Mouse (Mus musculus) liver, adult (tissue): ENCODE results near the gene Marc1.

Source experiments
- GATA4 ChIP-seq: IDR thresholded peaks from 2 replicates; pipeline ENCODE4 v1.6.1; 2014; ENCODE audit warnings: mild to moderate bottlenecking, low read length; ENCODE audit not compliant: insufficient replicate concordance

Marc1 gene

DNA sequence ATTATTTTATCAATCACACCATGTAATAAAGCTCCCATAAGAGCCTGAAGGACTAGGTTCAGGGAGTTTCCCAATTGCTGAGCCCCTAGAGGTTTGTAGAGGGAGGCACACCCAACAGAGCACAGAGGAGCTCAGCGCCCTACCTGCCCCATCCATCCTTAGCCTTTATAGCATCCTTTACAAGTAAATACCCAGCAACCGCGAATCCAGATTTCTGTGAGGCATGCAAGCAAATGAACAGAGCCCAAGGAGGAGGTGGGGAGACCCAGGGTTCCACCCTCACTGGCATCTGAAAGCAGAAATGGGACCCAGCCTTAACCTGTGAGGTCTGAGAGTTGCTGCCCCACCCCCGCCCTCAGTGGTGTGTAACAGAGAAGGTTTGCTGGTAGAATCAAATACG, 25.2 kb upstream of the Marc1 start:
- TF ChIP-seq GATA4: no peak

DNA sequence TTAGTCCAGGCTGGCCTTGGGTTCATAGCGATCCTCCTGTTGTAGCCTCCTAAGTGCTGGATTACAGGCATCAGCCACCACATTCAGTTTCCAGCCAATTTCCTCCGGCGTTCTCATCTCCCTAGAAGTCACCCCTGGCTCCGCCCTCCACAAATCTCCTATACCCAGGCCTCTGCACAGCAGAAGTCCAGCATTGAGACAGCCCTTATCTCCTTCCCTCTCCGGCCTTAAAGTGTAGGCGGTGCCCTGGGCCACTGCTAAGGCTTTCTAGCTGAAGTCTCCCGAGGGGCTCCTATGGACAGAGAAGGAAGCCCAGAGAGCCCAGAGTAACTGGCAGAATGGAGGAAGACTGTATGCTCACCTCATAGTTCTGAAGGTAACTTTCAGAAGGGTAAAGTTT, 22.4 kb upstream of the Marc1 start:
- TF ChIP-seq GATA4: no peak

DNA sequence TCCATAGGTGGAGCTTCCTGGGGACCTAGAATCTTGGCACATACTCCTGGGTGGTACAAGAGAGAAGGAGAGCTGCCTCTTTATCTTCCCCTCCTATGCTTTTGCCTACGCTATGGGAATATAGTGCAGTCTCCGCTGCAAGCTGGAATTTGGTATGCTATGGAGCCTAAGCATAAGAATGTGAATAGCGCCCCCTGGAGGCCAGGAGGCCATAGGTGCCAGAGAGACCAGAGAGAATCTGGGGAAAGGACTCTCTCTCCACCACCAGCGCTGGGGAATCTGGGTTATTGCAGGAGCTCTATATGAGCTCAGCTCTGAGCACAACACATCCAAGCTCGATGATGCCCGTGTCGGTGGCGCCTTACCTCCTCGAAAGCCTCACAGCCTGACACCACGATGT, 21.1 kb upstream of the Marc1 start:
- TF ChIP-seq GATA4: no peak

DNA sequence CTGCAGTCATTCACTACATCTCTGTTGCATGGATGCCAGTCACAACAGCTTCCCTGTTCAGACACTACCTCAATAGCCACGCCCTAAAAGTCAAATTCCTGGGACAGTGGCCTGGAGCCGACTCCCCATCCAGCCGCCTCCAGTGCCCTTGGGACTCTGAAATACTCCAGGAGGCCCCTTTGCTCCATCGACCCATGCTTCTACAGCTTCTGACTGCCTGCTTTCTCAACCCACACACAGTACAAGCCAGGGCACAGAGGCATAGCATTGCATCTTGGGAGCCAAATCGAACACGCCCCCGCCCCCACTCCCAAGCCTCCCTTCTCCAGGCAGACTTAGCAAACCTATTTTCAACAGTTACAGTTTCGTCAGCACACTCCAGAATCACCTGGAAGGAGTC, 18.8 kb upstream of the Marc1 start:
- no peak for TF ChIP-seq GATA4

DNA sequence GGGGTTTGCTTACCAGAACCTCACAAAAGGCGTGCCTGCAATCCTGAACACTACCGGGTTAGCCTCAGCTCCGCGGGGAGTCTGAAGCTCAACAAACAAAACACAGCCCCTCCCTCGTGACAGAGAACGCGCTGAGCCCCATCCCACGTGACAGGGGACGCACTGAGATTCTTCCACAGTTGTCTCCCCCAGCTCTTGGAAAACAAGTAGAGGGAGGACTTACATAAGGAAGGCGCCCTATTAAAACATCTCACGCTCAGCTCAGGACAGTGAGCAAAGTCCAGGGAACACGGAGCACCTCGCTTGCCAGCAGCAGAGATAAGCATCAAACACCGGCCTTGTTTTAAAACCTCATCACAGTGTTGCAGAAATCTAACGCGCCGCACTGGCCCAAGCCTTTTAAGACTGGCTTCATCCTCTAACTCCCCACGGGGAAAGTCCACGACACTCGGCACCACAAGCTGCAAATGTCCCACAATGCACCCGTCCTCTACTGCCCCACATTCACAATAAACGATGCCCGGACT, 16.1 kb upstream of the Marc1 start:
- TF ChIP-seq GATA4: peak; percentile 100

DNA sequence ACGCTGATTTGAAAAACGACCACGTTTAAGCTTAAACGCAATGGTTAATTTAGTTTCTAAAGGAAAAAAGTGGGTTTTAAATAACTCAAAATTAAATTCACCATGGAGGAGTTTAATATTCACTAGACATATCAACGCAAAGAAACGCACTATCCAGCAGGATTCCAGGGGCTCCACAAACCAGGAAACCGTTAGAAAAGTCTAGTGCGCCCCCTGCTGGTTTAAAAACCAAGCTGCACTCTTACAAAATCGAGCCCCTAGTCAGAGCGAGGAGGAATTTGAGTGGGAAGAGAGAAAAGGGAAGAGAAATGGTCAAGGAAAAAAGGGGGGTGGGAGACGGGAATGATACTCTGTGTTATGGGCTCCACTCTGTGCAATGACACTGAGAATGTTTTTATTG, 14.0 kb upstream of the Marc1 start:
- TF ChIP-seq GATA4: no peak

DNA sequence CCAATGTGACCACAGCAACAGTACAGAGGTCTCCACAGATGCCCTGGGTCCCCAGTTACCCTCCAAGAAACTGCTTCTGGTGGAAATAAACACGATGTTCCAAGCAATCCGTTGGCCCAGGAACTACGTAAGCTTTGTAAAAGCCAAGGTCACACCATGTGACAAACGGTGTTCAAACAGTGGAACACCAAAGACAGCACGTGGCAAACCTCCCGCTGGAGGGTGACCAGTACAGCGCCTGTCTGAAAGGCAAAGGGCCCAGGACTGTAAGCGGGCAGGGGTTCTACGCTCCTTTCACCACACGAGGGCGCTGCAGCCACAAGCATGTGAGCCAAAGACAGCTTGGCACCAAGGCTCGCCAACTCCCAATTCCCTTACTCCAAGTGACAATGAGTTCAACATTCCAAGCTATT, 13.3 kb upstream of the Marc1 start:
- no peak for TF ChIP-seq GATA4

DNA sequence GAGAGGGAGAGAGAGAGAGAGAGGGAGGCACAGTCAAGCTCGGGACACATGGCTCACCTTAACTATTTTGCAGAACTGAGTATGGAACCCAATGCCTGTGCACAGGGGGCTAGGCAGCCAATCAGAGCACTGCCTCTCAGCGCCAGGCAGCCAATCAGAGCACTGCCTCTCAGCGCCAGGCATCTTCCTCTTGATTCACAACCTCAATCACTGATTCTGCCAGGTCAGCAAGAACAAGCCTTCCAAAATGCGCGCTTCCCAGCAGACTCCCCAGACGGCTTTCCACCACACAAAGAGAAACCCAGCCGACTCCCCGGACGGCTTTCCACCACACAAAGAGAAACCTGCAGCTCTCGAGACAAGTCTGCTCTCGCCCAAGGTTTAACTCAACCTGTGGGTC, 11.6 kb upstream of the Marc1 start:
- TF ChIP-seq GATA4: no peak

DNA sequence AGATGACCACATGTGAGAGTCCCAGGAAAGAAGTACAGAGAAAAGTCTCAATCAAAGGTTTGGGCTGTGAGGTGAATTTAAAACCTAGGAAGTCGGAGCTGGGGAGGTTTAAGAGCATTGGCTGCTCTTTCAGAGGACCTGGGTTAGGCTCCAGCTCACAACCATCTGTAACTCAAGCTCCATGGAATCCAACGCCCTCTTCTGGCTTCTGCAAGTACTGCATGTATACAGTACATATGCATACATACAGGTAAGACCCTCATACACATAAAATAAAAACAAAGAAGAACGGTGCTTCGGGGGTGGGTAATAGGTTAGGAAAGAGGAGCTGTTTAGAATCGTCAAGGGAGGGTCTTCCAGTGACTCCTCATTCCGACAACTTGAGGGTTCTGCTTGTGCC, 6.7 kb upstream of the Marc1 start:
- no peak for TF ChIP-seq GATA4

DNA sequence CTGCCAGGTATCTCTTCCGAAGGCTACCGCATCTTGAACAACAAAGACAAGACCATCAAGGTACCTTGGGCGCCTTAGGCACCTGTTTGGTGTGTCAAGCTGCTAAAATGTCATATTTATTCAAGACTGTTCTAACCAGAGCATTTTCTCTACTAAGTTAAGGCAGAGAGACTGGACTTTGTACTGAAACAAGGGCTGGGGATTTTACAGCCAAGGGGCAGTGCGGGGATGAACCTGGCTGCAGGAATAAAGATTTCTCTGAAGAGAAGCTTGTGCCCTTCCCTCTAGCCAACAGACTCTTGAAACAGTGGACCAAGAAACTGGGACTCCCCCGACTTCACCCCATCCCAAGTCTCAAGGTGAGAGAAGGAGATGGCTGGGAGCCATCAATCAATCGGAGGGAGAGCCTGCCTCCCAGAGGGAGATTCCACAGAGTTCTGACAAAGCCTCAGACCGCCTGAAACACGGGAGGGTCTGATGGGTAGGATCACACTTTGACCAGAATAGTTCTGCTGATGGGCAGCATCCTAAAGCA, 670 bp upstream of the Marc1 start:
- no peak for TF ChIP-seq GATA4

DNA sequence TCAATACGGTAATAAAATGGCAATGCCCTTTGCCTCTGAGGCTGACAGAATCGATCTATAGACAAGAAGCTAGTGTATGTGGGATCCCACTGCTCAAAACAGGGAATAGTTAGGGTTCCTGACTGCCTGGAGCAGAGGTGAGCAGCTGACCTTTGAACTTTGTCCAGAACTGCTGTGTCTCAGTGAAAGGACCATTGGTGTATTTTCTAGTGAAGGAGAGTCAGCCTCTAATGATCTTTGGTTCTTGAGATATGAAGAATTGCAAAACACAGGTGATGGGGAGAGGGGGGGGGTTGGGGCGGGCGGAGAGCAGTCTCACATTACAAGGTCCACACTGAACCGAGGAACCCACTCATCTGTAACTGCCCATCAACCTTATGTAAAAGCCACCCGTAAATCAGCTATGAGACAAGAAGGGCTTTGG, 1.5 kb downstream of the Marc1 start:
- peak; percentile 41; the same call in 1 of the 2 replicates for TF ChIP-seq GATA4

DNA sequence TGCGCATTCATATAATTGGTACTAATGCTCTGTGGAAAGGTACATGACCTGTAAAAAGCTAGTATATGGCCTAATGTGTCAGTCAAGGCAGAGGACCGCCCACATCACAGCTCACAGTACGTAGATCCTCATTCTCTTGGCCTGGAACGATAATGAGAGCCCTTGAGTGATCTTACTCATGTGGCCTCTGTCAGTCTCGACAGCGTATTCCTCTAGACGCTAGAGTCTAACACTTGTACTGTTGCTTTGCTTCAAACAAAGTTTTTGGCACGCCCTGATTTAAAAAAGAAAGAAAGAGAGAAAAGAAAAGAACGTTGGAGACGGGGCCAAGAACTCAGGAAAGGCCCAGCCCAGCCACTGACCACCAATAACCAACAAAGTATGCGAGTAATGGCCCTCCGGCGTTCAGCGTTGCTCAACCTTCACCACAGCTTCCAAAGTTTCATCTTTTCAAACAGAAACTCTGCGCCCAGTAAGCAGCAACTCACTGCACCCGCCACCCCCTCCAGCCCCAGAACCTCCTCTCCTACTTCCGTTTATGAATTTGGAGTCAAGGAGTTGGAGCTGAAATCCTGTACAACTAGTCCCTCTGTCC, 2.6 kb downstream of the Marc1 start:
- no peak for TF ChIP-seq GATA4

DNA sequence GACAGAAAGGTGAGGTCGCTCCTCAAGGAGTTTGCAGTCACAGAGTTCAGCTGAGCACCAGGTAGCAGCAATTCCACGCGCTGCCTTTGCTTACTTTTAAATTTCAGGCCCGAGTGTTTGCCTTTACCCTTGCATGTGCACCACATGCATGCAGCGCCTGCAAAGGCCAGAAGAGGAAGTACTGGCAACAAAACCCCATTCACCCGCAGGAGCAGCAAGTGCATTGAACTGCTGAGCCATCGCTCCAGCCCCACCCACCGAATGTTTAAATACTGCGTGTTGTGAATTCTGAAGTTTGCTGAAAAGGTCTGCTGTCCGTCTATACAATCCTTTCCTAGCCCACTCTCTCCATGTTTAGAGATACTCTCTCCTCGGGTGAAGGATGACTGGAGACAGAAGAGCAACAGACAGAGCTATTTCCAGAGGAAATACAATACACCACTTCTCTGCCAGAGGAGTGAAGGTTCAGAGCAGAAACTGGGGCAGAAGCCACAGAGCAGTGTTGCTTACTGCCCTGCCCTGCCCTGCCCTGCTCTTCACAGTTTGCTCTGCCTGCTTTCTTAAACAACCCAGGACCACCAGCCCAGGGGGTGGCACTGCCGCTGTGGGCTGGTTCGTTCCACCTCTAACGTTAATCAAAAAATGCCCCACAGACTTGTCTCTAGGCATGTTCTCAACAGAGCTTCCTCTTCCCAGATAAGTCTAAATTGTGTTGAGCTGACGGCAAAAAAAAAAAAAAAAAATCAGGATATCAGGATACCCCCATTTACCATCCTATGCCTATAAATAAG, 3.3 kb downstream of the Marc1 start:
- TF ChIP-seq GATA4: no peak

DNA sequence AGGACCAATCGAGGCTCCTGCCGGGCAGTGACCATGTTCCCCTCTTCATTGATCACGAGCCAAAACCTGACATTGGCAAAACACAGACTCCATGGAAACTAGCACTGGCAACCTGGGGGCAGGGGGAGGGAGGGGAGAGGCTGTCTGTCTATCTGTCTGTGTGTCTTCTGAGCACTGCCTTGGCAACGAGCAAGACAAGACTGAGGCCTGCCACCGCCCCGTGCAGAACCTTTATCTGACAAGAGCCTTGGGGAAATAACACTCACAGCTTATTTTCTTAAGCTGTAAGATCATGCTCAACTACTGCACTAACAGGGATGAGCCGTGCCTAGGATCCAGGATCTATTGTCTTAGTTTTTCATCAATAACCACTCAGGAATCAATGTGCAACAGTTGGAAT, 4.0 kb downstream of the Marc1 start:
- TF ChIP-seq GATA4: no peak

DNA sequence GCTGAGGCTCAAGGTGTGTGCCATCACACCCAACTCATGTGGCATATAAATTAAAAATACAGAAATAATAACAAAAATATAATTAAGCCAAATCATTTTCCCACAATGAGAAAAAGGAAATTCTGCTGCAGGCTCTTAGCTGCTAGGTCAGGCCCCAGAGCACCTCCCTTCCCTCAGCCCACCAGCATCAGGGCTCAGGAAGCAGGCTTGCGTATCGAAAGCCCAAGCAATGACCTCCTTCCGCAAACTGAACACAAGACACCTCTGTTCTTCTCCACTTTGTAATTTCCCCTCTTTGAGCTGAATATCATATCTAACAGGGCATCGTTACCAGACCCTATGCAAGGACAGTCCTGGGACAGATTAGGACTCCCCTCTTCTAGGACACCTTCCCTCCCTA, 5.4 kb downstream of the Marc1 start:
- TF ChIP-seq GATA4: no peak

DNA sequence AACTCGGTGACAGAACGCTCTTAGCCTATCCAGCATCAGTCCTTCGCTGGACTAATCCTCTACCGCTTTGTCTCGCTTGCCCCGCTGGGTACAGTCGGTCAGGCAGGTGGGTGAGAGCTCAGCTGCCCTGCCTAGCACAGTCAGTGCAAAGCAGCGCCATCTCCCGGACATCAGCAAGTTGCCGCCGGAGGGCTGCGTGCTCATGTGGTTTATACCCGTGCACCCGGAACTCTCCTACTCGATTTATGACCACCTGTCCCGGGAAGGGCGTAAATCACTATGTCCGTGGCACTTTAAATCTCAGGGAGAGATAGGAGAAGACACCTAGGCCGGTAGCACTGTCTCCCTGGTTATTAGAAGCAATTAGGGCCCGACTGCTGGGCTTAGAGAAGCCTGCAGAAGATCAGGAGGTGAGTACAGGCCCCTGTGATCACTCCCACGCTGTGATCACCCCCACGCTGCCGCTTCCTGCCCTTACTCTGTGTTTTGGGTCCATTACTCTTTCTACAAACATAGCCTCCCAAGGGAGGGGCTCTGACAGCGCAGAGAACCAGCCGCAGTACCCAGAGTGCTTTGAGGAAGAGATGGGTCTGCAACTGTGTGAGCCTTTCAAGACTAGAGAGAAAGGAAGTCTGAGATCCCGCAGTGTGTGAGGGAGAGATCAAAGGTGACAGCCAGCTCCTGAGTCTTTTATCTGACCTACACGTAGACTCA, 17.8 kb downstream of the Marc1 start:
- TF ChIP-seq GATA4: no peak

DNA sequence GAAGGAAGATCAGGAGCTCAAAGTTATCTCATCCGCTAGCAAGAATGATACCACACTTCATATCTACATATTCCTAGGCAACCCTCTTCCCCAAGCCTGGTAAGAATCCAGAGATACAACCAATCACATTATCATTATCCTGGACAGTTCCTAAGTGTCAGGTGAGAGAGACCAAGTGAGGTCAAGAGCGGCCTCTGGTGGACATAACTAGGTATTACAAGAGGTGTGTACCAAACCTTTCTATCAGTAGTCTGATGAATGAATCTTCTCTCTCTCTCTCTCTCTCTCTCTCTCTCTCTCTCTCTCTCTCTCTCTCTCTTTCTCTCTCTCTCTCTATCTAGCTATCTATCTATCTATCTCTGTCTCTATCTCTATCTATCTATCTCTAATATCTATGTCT, 20.0 kb downstream of the Marc1 start:
- no peak for TF ChIP-seq GATA4
